Mouse (Mus musculus): ENCODE measurements around the gene Prrt4. TPM values are rescaled to one million over a fixed set of nuclear protein-coding genes. Genes with fewer than 3 reads are reported as not detected.

Prrt4 gene
- polyA plus RNA-seq, 1 experiment from 2014 or later, result 2.0 TPM

GRCm38 (mm10) chr6:29126878-29127426 lies 52.4 kb downstream of the Prrt4 start:
- H3K4me1 ChIP-seq, result no peaks in the 10 kb centered on the region
- no peak for DNase-seq (ENCODE audit: low spot score)
- H3K4me3 ChIP-seq, result no peak overlapping the region
- H3K9me3 ChIP-seq (replicated peaks), result no peaks in the 10 kb centered on the region
- WGBS, result 96% methylated on average over 7 of the region's 7 CpGs
- H3K36me3 ChIP-seq, result peaks cover 87% of the 10 kb centered on the region
- no peak overlapping the region for H3K27ac ChIP-seq
- H3K27me3 ChIP-seq (ENCODE audit: low read depth, poor library complexity, severe bottlenecking), result no peaks in the 10 kb centered on the region

GRCm38 (mm10) chr6:29119990-29120389 lies 59.4 kb downstream of the Prrt4 start:
- H3K36me3 ChIP-seq, result peaks cover 17% of the 10 kb centered on the region
- no peaks in the 10 kb centered on the region; the same call in 1 of the 2 replicates for H3K4me1 ChIP-seq
- no peak overlapping the region for H3K27ac ChIP-seq
- no peak overlapping the region for H3K4me3 ChIP-seq
- 91% methylated on average over 13 of the region's 13 CpGs for WGBS
- no peaks in the 10 kb centered on the region for H3K27me3 ChIP-seq (ENCODE audit: low read depth, poor library complexity, severe bottlenecking)
- no peak for DNase-seq (ENCODE audit: low spot score)
- H3K9me3 ChIP-seq (replicated peaks), result no peaks in the 10 kb centered on the region

Small RNA genes lying within 50 kb of the gene (microRNA-seq; reads per million reads assigned to microRNA genes)
- not detected for gene Gm24303

Other genes starting within 250 kb of the Prrt4 start
- gene Lep, start 119.4 kb downstream of the Prrt4 start, polyA plus RNA-seq (2016; fragmentation: Nextera tagmentation; extraction: Ambion mirVana), result not detected in 2 replicates
- 51.1 and 52.9 TPM in 2 replicates for gene Rbm28, start 14.6 kb downstream of the Prrt4 start, polyA plus RNA-seq (2016; fragmentation: Nextera tagmentation; extraction: Ambion mirVana)
- gene Impdh1, start 36.8 kb upstream of the Prrt4 start, polyA plus RNA-seq (2016; fragmentation: Nextera tagmentation; extraction: Ambion mirVana), result 56.7 and 66.9 TPM in 2 replicates
- gene Hilpda, start 92.9 kb upstream of the Prrt4 start, polyA plus RNA-seq (2016; fragmentation: Nextera tagmentation; extraction: Ambion mirVana), result 42.7 and 45.2 TPM in 2 replicates
- gene Fam71f2, start 100.0 kb upstream of the Prrt4 start, polyA plus RNA-seq (2016; fragmentation: Nextera tagmentation; extraction: Ambion mirVana), result 0.40 and 0.55 TPM in 2 replicates
- gene Fam71f1, start 139.6 kb upstream of the Prrt4 start, polyA plus RNA-seq (2016; fragmentation: Nextera tagmentation; extraction: Ambion mirVana), result 0.09 TPM in 1 of 2 replicates, not detected in the other
- 220 and 268 TPM in 2 replicates for gene Calu, start 168.5 kb upstream of the Prrt4 start, polyA plus RNA-seq (2016; fragmentation: Nextera tagmentation; extraction: Ambion mirVana)
- gene Opn1sw, start 208.9 kb upstream of the Prrt4 start, polyA plus RNA-seq (2016; fragmentation: Nextera tagmentation; extraction: Ambion mirVana), result 0.34 and 0.38 TPM in 2 replicates
- 19.4 and 29.8 TPM in 2 replicates for gene Ccdc136, start 216.7 kb upstream of the Prrt4 start, polyA plus RNA-seq (2016; fragmentation: Nextera tagmentation; extraction: Ambion mirVana)

All from limb, embryonic 10.5 days (tissue).